26 mouse cellular contexts compared by ENCODE assay signal in genomic region chr5:114406592-114406991, GRCm38 (mm10). TPM values are rescaled to one million over a fixed set of nuclear protein-coding genes. Genes with fewer than 3 reads are reported as not detected.
DNase-seq lines count a peak whose midpoint lies in the region; ATAC-seq lines count a peak whose summit lies in the region.
"Had no signal": no experiment of that assay in that cellular context is flagged by ENCODE, and none has a peak within 500 bp of the region (broad histone marks: within the 10 kb centered on the region; RNA-seq: fewer than 3 reads in every experiment).

No protein-coding gene starts in this region.

- peak overlapping the region; percentile 6; the same call in 1 of the 2 replicates for H3K27ac ChIP-seq in hindbrain, embryonic 16.5 days (ENCODE audit: low read depth, low read length)
- no peak overlapping the region for H3K27ac ChIP-seq in hindbrain, embryonic 13.5 days
- no peak overlapping the region for H3K27ac ChIP-seq in limb, embryonic 10.5 days
- H3K27ac ChIP-seq: forebrain, embryonic 13.5 days; heart, embryonic 10.5 days; heart, embryonic 15.5 days; hindbrain, embryonic 14.5 days; layer of hippocampus, adult 2 months; left cerebral cortex, adult 2 months; liver, embryonic 12.5 days; midbrain, embryonic 12.5 days; neural tube, embryonic 12.5 days had no signal

- H3K4me3 ChIP-seq in hindbrain, embryonic 16.5 days (ENCODE audit: low read length) = no peak overlapping the region
- no peak overlapping the region for H3K4me3 ChIP-seq in hindbrain, embryonic 13.5 days
- no peak overlapping the region for H3K4me3 ChIP-seq in limb, embryonic 10.5 days
- H3K4me3 ChIP-seq: forebrain, embryonic 13.5 days; heart, embryonic 10.5 days; heart, embryonic 15.5 days; layer of hippocampus, adult 2 months; left cerebral cortex, adult 2 months; liver, embryonic 12.5 days; megakaryocyte, embryonic 14.5 days; midbrain, embryonic 12.5 days; myocyte; neural tube, embryonic 12.5 days had no signal

- no peak overlapping the region for H3K9ac ChIP-seq in hindbrain, embryonic 16.5 days (ENCODE audit: low read depth, low read length)
- no peak overlapping the region for H3K9ac ChIP-seq in hindbrain, embryonic 13.5 days
- H3K9ac ChIP-seq: forebrain, embryonic 13.5 days; heart, embryonic 15.5 days; hindbrain, embryonic 14.5 days; liver, embryonic 12.5 days; liver, postnatal 0 days; midbrain, embryonic 12.5 days; neural tube, embryonic 12.5 days had no signal

- H3K4me2 ChIP-seq in hindbrain, embryonic 16.5 days (ENCODE audit: low read length) = no peak overlapping the region
- no peak overlapping the region for H3K4me2 ChIP-seq in hindbrain, embryonic 13.5 days
- H3K4me2 ChIP-seq: forebrain, embryonic 13.5 days; heart, embryonic 15.5 days; hindbrain, embryonic 14.5 days; liver, embryonic 12.5 days; midbrain, embryonic 12.5 days; neural tube, embryonic 12.5 days had no signal

- 85% methylated on average over 14 of the region's 14 CpGs for WGBS in hindbrain, embryonic 16.5 days
- 95% methylated on average over 14 of the region's 14 CpGs for WGBS in hindbrain, embryonic 13.5 days
- 95% methylated on average over 14 of the region's 14 CpGs for WGBS in limb, embryonic 10.5 days

- H3K4me1 ChIP-seq in hindbrain, embryonic 16.5 days (ENCODE audit: control insufficient read depth, insufficient read depth, low read depth, low read length) = no peaks in the 10 kb centered on the region
- H3K4me1 ChIP-seq in hindbrain, embryonic 13.5 days (replicated peaks) = no peaks in the 10 kb centered on the region
- H3K4me1 ChIP-seq in limb, embryonic 10.5 days = no peaks in the 10 kb centered on the region
- H3K4me1 ChIP-seq: forebrain, embryonic 13.5 days; heart, embryonic 10.5 days; heart, embryonic 15.5 days; liver, embryonic 12.5 days; midbrain, embryonic 12.5 days; neural tube, embryonic 12.5 days had no signal

- peak; percentile 6 for DNase-seq in Muller cell, postnatal 12 days (ENCODE audit: inconsistent ontology term)
- peak; percentile 92 for DNase-seq in adrenal gland, adult 2 months
- peak; percentile 87 to 91 for DNase-seq in adrenal gland, postnatal 36 days
- no peak for DNase-seq in kidney, adult 11 months
- DNase-seq in limb, embryonic 10.5 days (ENCODE audit: low spot score) = no peak
- DNase-seq: gastrocnemius, postnatal 14 days; heart, postnatal 36 days; kidney, adult 2 months; liver, postnatal 0 days; lung, postnatal 36 days; right cerebral cortex, postnatal 4 days; thymus, postnatal 14 days had no signal

- ATAC-seq in hindbrain, embryonic 16.5 days = no peak
- ATAC-seq in hindbrain, embryonic 13.5 days (ENCODE audit: low FRiP score) = no peak
- ATAC-seq: forebrain, embryonic 13.5 days; liver, embryonic 12.5 days; liver, postnatal 0 days had no signal

- peaks cover 77% of the 10 kb centered on the region for H3K36me3 ChIP-seq in hindbrain, embryonic 16.5 days (ENCODE audit: control insufficient read depth, insufficient read depth, low read length)
- H3K36me3 ChIP-seq in hindbrain, embryonic 13.5 days = peaks cover 100% of the 10 kb centered on the region
- H3K36me3 ChIP-seq in limb, embryonic 10.5 days = peaks cover 100% of the 10 kb centered on the region

- no peaks in the 10 kb centered on the region for H3K9me3 ChIP-seq in hindbrain, embryonic 16.5 days (ENCODE audit: control insufficient read depth, low read length)
- H3K9me3 ChIP-seq in hindbrain, embryonic 13.5 days = no peaks in the 10 kb centered on the region
- no peaks in the 10 kb centered on the region for H3K9me3 ChIP-seq in limb, embryonic 10.5 days (replicated peaks)
- H3K9me3 ChIP-seq: forebrain, embryonic 13.5 days; heart, embryonic 10.5 days; heart, embryonic 15.5 days; liver, embryonic 12.5 days; megakaryocyte, embryonic 14.5 days; midbrain, embryonic 12.5 days; neural tube, embryonic 12.5 days had no signal

- no peaks in the 10 kb centered on the region for H3K27me3 ChIP-seq in hindbrain, embryonic 16.5 days (replicated peaks; ENCODE audit: control insufficient read depth, insufficient read depth, low read length)
- no peaks in the 10 kb centered on the region for H3K27me3 ChIP-seq in hindbrain, embryonic 13.5 days
- no peaks in the 10 kb centered on the region for H3K27me3 ChIP-seq in limb, embryonic 10.5 days (ENCODE audit: low read depth, poor library complexity, severe bottlenecking)
- H3K27me3 ChIP-seq: CH12.LX; forebrain, embryonic 13.5 days; heart, embryonic 15.5 days; liver, embryonic 12.5 days; megakaryocyte, embryonic 14.5 days; midbrain, embryonic 12.5 days; neural tube, embryonic 12.5 days had no signal

RNA-seq across cellular contexts. Expression of gene Ube3b, which starts 26.2 kb away (rescaled TPM):
- 36.7 and 45.4 TPM in 2 replicates for polyA plus RNA-seq in hindbrain, embryonic 16.5 days (2015; fragmentation: Nextera tagmentation; extraction: Ambion mirVana)
- polyA plus RNA-seq in hindbrain, embryonic 13.5 days (2015; fragmentation: Nextera tagmentation; extraction: Ambion mirVana) = 41.4 and 41.6 TPM in 2 replicates
- total RNA-seq in adrenal gland, adult 2 months (2021) = 10 to 100 TPM; 74.6 to 75.4 TPM
- 122 and 137 TPM in 2 replicates for polyA plus RNA-seq in adrenal gland, adult 2 months (2012; rRNA removed)
- 10 to 100 TPM; 60.3 to 79.0 TPM for total RNA-seq in adrenal gland, postnatal 36 days (2021)
- polyA plus RNA-seq in limb, embryonic 10.5 days (2016; fragmentation: Nextera tagmentation; extraction: Ambion mirVana) = 54.5 and 59.5 TPM in 2 replicates

RNA-seq across cellular contexts. Expression of gene Kctd10, which starts 26.3 kb away (rescaled TPM):
- 59.3 and 70.1 TPM in 2 replicates for polyA plus RNA-seq in hindbrain, embryonic 16.5 days (2015; fragmentation: Nextera tagmentation; extraction: Ambion mirVana)
- 77.7 and 86.5 TPM in 2 replicates for polyA plus RNA-seq in hindbrain, embryonic 13.5 days (2015; fragmentation: Nextera tagmentation; extraction: Ambion mirVana)
- total RNA-seq in adrenal gland, adult 2 months (2021) = 10 to 100 TPM; 67.0 to 76.7 TPM
- polyA plus RNA-seq in adrenal gland, adult 2 months (2012; rRNA removed) = 68.9 and 71.4 TPM in 2 replicates
- total RNA-seq in adrenal gland, postnatal 36 days (2021) = 10 to 100 TPM; 62.7 to 71.9 TPM
- 99.9 and 103 TPM in 2 replicates for polyA plus RNA-seq in limb, embryonic 10.5 days (2016; fragmentation: Nextera tagmentation; extraction: Ambion mirVana)

RNA-seq across cellular contexts. Expression of gene Mmab, which starts 37.3 kb away (rescaled TPM):
- polyA plus RNA-seq in hindbrain, embryonic 16.5 days (2015; fragmentation: Nextera tagmentation; extraction: Ambion mirVana) = 38.2 and 40.8 TPM in 2 replicates
- polyA plus RNA-seq in hindbrain, embryonic 13.5 days (2015; fragmentation: Nextera tagmentation; extraction: Ambion mirVana) = 23.6 and 25.7 TPM in 2 replicates
- 10 to 100 TPM; 21.2 to 23.1 TPM for total RNA-seq in adrenal gland, adult 2 months (2021)
- polyA plus RNA-seq in adrenal gland, adult 2 months (2012; rRNA removed) = 27.4 and 37.4 TPM in 2 replicates
- 10 to 100 TPM; 20.4 to 21.6 TPM for total RNA-seq in adrenal gland, postnatal 36 days (2021)
- 29.3 and 34.7 TPM in 2 replicates for polyA plus RNA-seq in limb, embryonic 10.5 days (2016; fragmentation: Nextera tagmentation; extraction: Ambion mirVana)

RNA-seq across cellular contexts. Expression of gene Mvk, which starts 37.5 kb away (rescaled TPM):
- polyA plus RNA-seq in hindbrain, embryonic 16.5 days (2015; fragmentation: Nextera tagmentation; extraction: Ambion mirVana) = 75.8 and 86.9 TPM in 2 replicates
- polyA plus RNA-seq in hindbrain, embryonic 13.5 days (2015; fragmentation: Nextera tagmentation; extraction: Ambion mirVana) = 50.0 and 54.0 TPM in 2 replicates
- 10 to 100 TPM; 32.6 to 34.0 TPM for total RNA-seq in adrenal gland, adult 2 months (2021)
- 60.4 and 73.3 TPM in 2 replicates for polyA plus RNA-seq in adrenal gland, adult 2 months (2012; rRNA removed)
- 10 to 100 TPM; 35.9 to 40.7 TPM for total RNA-seq in adrenal gland, postnatal 36 days (2021)
- polyA plus RNA-seq in limb, embryonic 10.5 days (2016; fragmentation: Nextera tagmentation; extraction: Ambion mirVana) = 50.6 and 55.2 TPM in 2 replicates

Comparison
In these comparisons a context has a peak if more than half of its experiments do, and no peak if none do; other contexts are left out.
1. DNase-seq: peak in Muller cell, postnatal 12 days (single experiment), adrenal gland, adult 2 months (single experiment) and adrenal gland, postnatal 36 days (2 of 2); none in kidney, adult 11 months (single experiment) and limb, embryonic 10.5 days (single experiment).